Mouse (Mus musculus): ENCODE data around the gene D430041D05Rik. TPM values are rescaled to one million over a fixed set of nuclear protein-coding genes. Genes with fewer than 3 reads are reported as not detected.

The D430041D05Rik gene
- polyA plus RNA-seq, 1 experiment, result 18.1 TPM

GRCm38 (mm10) chr2:104378791-104379190 is 32.0 kb downstream of the D430041D05Rik start:
- TF ChIP-seq CTCF (IDR thresholded peaks at IDR 0.05; ENCODE audit: borderline replicate concordance, extremely low read depth, insufficient read depth, insufficient read length) (no peak), POLR2A (IDR thresholded peaks at IDR 0.05; ENCODE audit: borderline replicate concordance, extremely low read depth, insufficient read depth, insufficient read length, poor library complexity, severe bottlenecking) (no peak)
- DNase-seq (ENCODE audit: low read depth), result peak; percentile 30

DNA sequence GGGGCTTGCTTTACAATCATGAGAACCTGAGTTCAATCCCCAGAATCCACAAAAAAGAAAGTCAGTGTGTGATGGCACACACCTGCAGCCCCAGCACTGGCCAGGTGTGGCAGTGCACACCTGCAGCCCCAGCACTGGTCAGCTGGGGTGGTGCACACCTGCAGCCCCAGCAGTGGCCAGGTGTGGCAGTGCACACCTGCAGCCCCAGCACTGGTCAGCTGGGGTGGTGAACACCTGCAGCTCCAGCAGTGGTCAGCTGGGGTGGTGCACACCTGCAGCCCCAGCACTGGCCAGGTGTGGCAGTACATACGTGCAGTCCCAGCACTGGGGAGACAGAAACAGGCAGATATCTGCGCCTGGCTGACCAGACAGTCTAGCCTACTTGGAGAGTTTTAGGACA is 32.8 kb downstream of the D430041D05Rik start:
- DNase-seq (ENCODE audit: low read depth), result no peak
- no peak for TF ChIP-seq CTCF (IDR thresholded peaks at IDR 0.05; ENCODE audit: borderline replicate concordance, extremely low read depth, insufficient read depth, insufficient read length)
- TF ChIP-seq POLR2A (IDR thresholded peaks at IDR 0.05; ENCODE audit: borderline replicate concordance, extremely low read depth, insufficient read depth, insufficient read length, poor library complexity, severe bottlenecking), result no peak

GRCm38 (mm10) chr2:104372156-104372555 is 38.7 kb downstream of the D430041D05Rik start:
- no peak for DNase-seq (ENCODE audit: low read depth)
- TF ChIP-seq CTCF (IDR thresholded peaks at IDR 0.05; ENCODE audit: borderline replicate concordance, extremely low read depth, insufficient read depth, insufficient read length), result no peak
- no peak for TF ChIP-seq POLR2A (IDR thresholded peaks at IDR 0.05; ENCODE audit: borderline replicate concordance, extremely low read depth, insufficient read depth, insufficient read length, poor library complexity, severe bottlenecking)

- no peak for TF ChIP-seq CTCF (IDR thresholded peaks at IDR 0.05; ENCODE audit: borderline replicate concordance, extremely low read depth, insufficient read depth, insufficient read length)
- TF ChIP-seq POLR2A (IDR thresholded peaks at IDR 0.05; ENCODE audit: borderline replicate concordance, extremely low read depth, insufficient read depth, insufficient read length, poor library complexity, severe bottlenecking), result no peak
- DNase-seq (ENCODE audit: low read depth), result no peak
Measured at GRCm38 (mm10) chr2:104371606-104372130, 39.1 kb downstream of the D430041D05Rik start.

- TF ChIP-seq CTCF (IDR thresholded peaks at IDR 0.05; ENCODE audit: borderline replicate concordance, extremely low read depth, insufficient read depth, insufficient read length) (no peak), POLR2A (IDR thresholded peaks at IDR 0.05; ENCODE audit: borderline replicate concordance, extremely low read depth, insufficient read depth, insufficient read length, poor library complexity, severe bottlenecking) (no peak)
- peak; percentile 94 for DNase-seq (ENCODE audit: low read depth)
Measured at GRCm38 (mm10) chr2:104367836-104368298, 42.9 kb downstream of the D430041D05Rik start.

GRCm38 (mm10) chr2:104367291-104367690 is 43.5 kb downstream of the D430041D05Rik start:
- peak; percentile 48 for DNase-seq (ENCODE audit: low read depth)
- no peak for TF ChIP-seq CTCF (IDR thresholded peaks at IDR 0.05; ENCODE audit: borderline replicate concordance, extremely low read depth, insufficient read depth, insufficient read length)
- no peak for TF ChIP-seq POLR2A (IDR thresholded peaks at IDR 0.05; ENCODE audit: borderline replicate concordance, extremely low read depth, insufficient read depth, insufficient read length, poor library complexity, severe bottlenecking)

DNA sequence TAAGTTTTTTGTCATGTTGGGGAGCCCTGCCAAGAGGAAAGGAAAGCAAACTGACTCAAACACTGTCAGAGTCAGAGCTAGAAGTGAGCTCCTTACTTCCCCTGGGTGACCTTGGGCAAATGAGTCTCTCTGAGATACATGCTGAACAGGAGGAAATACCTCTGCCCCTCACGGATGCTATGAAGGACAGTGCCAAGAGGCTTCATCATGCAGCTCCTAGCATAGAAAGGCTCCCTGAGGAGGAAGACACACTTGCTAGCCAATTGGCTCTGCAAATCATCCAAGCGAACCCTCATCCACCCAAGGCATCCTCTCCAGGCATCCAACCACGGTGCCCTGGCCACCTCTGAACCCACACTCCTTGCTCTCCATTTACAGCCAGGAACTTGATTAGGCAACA is 51.5 kb downstream of the D430041D05Rik start:
- no peak for TF ChIP-seq CTCF (IDR thresholded peaks at IDR 0.05; ENCODE audit: borderline replicate concordance, extremely low read depth, insufficient read depth, insufficient read length)
- TF ChIP-seq POLR2A (IDR thresholded peaks at IDR 0.05; ENCODE audit: borderline replicate concordance, extremely low read depth, insufficient read depth, insufficient read length, poor library complexity, severe bottlenecking), result no peak
- no peak for DNase-seq (ENCODE audit: low read depth)

DNA sequence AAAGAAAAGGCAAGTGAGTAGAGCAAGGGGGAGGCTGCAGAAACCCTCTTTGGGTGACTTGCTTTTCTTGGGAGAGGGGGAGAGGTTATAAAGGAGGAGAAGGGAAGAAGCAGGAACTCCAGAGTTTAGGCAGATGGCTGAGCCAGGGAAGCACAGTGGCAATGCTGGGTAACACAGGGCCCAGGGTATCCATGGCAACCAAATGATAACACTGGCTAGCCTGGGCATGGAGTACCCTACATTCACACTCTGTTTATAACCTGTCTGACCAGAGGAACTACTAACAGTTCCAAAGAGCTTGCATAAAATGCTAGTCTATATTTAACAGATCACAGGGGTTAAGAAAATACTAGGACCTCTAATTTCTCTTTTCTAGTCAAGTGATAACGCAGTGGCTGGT is 51.9 kb downstream of the D430041D05Rik start:
- TF ChIP-seq CTCF (IDR thresholded peaks at IDR 0.05; ENCODE audit: borderline replicate concordance, extremely low read depth, insufficient read depth, insufficient read length), result no peak
- TF ChIP-seq POLR2A (IDR thresholded peaks at IDR 0.05; ENCODE audit: borderline replicate concordance, extremely low read depth, insufficient read depth, insufficient read length, poor library complexity, severe bottlenecking), result no peak
- DNase-seq (ENCODE audit: low read depth), result no peak

GRCm38 (mm10) chr2:104356531-104356930 is 54.3 kb downstream of the D430041D05Rik start:
- TF ChIP-seq CTCF (IDR thresholded peaks at IDR 0.05; ENCODE audit: borderline replicate concordance, extremely low read depth, insufficient read depth, insufficient read length) (no peak), POLR2A (IDR thresholded peaks at IDR 0.05; ENCODE audit: borderline replicate concordance, extremely low read depth, insufficient read depth, insufficient read length, poor library complexity, severe bottlenecking) (no peak)
- no peak for DNase-seq (ENCODE audit: low read depth)

DNA sequence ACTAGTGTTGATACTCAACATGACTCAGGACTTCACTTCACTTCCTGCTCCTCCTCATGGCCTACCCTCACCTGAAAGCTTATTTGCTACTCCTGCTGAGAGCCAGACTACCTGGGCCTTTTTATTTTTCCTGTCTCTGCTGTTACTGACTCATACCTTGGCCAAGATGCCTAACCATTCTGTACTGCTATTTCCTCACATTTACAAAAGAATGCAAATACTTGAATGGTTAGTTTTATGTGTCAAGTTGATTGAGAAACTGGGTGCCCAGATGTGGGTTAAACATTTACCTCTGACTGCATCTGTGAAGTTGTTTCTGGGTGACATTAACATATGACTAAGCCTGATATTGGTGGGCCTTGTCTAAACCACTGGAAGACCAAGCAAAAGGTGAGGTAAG is 56.7 kb downstream of the D430041D05Rik start:
- DNase-seq (ENCODE audit: low read depth), result no peak
- no peak for TF ChIP-seq CTCF (IDR thresholded peaks at IDR 0.05; ENCODE audit: borderline replicate concordance, extremely low read depth, insufficient read depth, insufficient read length)
- no peak for TF ChIP-seq POLR2A (IDR thresholded peaks at IDR 0.05; ENCODE audit: borderline replicate concordance, extremely low read depth, insufficient read depth, insufficient read length, poor library complexity, severe bottlenecking)

DNA sequence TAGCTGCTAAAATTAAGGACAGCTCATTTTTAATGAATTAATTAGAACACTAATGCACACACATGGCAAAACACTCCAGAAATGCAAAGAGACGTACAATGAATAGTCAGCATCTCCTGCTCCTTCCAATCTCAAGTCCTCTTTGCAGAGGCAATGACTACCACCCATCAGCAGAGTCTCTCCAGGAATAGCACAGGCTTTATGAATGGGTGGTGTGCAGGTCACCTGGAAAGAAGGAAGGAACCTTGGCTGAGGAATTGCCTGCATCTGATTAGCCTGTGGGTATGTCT is 58.7 kb downstream of the D430041D05Rik start:
- DNase-seq (ENCODE audit: low read depth), result peak; percentile 62
- no peak for TF ChIP-seq CTCF (IDR thresholded peaks at IDR 0.05; ENCODE audit: borderline replicate concordance, extremely low read depth, insufficient read depth, insufficient read length)
- no peak for TF ChIP-seq POLR2A (IDR thresholded peaks at IDR 0.05; ENCODE audit: borderline replicate concordance, extremely low read depth, insufficient read depth, insufficient read length, poor library complexity, severe bottlenecking)

DNA sequence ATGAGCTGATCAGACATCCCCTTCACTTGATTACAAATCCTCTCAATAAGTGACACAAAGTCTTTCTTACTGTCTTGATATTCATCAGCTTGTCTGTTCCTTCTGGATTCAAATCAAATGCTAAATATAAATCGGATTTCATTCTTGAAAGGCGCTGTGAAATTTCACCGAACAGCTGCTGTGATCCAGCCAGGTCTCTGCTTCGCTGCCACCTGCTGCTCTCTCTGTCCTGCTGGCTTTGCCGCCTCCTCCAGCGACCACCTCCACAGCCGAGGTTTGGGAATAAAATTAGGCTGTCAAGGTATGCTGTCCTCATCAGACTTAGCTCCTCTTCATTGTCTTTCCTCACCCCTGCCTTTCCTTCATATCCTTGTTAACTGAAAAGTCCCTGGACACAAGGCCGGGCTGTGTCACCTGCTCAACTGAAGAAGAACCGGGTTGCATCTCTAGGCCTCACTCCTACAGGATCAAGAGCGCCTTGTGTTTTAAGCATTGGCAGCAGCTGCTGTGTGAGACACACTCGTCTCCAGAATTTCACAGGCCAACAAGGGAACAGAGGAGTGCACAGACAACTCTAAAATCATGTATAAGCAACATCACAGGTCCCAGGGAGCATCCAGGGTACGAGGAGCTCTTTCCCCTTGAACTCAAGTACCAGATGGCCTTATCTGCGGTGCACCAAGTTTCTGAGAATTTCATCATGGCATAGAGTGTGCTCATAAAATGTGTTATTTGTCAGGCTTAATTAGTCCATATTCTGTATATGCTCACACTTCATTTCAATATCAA is 59.2 kb downstream of the D430041D05Rik start:
- DNase-seq (ENCODE audit: low read depth), result no peak

More for the DNA sequence above, 59.2 kb downstream of the D430041D05Rik start:
- no peak for TF ChIP-seq CTCF (IDR thresholded peaks at IDR 0.05; ENCODE audit: borderline replicate concordance, extremely low read depth, insufficient read depth, insufficient read length)
- TF ChIP-seq POLR2A (IDR thresholded peaks at IDR 0.05; ENCODE audit: borderline replicate concordance, extremely low read depth, insufficient read depth, insufficient read length, poor library complexity, severe bottlenecking), result no peak
